Mouse (Mus musculus) heart, adult 11 months (tissue): ENCODE measurements at regions not wholly inside any gene's neighbourhood (a gene's known extent, or its start where the extent isn't known, plus 50 kb on each side); places are given as distances from the start of the nearest gene placed in this dataset.

Source experiments
- DNase-seq: peaks from one replicate; pipeline ENCODE4 v3.0.0; 2022

DNA sequence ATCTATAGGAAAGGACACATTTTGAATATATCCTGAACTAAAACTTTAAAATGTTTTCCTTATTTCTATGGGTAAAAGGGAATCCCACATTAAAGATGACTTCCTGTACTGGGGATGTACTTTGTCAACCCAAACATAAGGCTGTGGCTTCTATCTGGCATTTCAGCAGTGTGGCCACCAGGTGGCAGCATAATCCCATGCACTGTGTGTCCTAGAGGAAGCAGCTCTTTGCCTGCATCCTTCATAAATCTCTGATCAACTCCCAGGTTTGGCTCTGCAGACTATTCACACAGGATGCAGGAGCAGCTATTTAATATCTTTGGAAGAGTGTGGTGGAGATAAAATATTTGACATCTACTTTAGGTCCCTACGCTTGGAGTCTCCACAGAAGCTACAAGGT lies 59.1 kb downstream of the Bmp15 start:
- DNase-seq, result peak; percentile 85

DNA sequence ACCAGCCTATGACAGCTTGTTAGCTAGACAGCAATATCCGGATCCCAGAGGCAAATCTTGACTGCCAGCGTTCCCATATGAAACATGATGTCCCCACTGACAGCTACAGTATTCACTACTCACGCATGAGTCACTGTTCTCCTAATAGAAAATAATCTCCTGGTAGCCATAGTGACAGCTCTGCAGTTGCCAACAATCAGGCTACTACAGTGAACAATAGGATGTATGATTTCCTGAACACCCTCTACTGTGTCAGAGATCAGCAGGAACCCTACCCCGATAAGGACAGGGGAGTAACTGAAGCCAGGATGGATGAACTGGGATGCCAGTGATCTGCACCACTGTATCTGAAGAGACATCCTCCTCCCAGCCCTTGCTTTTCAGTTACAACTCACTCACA lies 62.0 kb downstream of the Bmp15 start:
- DNase-seq, result peak; percentile 89

DNA sequence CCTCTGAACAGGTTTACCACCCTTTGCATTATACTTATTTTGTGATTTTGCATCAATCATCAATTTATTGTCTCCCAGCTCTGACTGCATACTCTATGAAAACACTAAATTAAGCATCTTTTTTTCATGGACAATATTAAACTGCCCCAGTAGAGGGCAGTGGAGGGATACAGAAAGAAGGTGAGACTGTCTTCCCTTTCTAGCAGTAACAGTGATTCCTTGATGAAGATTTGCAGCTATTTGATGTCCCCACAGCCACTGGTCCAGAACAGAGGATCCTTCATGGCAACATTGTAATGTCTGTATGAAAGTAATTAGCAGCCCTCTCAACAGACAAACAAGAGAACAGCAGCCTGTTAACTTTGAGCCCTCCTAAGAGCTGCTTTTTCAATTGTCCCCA lies 66.5 kb downstream of the Bmp15 start:
- no peak for DNase-seq

DNA sequence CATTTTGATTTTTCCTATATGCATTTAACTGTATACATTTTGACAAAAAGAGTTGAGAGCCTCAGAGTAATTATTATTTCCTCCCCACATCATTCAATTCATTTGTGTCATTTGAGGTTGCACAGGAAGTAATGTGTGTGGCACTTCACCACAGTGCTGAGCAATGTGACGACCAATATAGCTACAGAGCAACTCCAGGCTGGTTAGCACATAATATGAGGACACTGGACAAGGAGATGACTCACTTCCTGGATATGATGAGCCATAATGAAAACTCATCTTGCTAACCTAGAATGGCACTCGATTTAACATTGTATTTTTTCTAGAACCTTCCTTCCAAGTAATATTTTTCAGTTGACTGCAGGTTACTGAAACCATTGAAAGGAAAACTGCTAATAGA lies 67.6 kb downstream of the Bmp15 start:
- no peak for DNase-seq
